Mouse (Mus musculus) kidney, adult 8-10 months (tissue): ENCODE data around the gene Acat2.
"Not testable (repeated sequence)": the region's sequence is repeated elsewhere in the genome, so short reads cannot be mapped to it uniquely, and the experiment has no call there.

Source experiments
- DNase-seq, 2 experiments: peaks; one replicate each; pipeline ENCODE4 v3.0.0; 2022

The Acat2 gene

DNA sequence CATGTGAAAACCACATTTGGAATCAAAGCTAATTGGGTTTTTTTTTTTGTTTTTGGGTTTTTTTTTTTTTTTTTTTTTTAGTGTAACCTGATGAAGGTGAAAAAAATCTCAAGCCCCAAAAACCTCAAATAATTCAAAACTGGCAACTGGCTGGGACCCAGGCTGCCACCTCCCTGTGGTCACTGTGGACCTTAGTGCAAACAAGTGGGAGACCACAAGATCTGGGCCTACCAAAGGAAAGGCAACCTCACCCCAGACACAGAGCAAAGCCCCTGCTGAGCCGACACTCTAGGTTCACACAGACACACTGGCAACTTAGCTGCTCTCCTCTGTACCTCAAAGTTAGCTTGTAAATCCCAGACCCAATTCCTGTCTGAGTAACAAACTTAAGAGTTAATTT, 56.2 kb downstream of the Acat2 start:
- DNase-seq: no peak

GRCm38 (mm10) chr17:12903372-12904333, 56.9 kb downstream of the Acat2 start:
- DNase-seq: no peak

GRCm38 (mm10) chr17:12902291-12902690, 58.3 kb downstream of the Acat2 start:
- no peak for DNase-seq

- DNase-seq: not testable (repeated sequence)
Measured at GRCm38 (mm10) chr17:12898607-12899006, 61.9 kb downstream of the Acat2 start.

- DNase-seq: no peak
Measured at GRCm38 (mm10) chr17:12897674-12898073, 62.9 kb downstream of the Acat2 start.
